Mouse (Mus musculus) liver, postnatal 0 days (tissue): ENCODE data around the gene Hist1h1b. TPM values are rescaled to one million over a fixed set of nuclear protein-coding genes. Genes with fewer than 3 reads are reported as not detected.
"Not testable (repeated sequence)": the region's sequence is repeated elsewhere in the genome, so short reads cannot be mapped to it uniquely, and the experiment has no call there.

Experiments used
- ATAC-seq: fragments of 200-750 bp; cut with Nextera tagmentation; 2 replicates; pipeline ENCODE4 v1.8.0; 2017; ENCODE audit warnings: mild to moderate bottlenecking, moderate library complexity
- DNase-seq: peaks from one replicate; pipeline ENCODE4 v3.0.0-alpha.2; 2016
- H3K27ac ChIP-seq: fragments of 300-500 bp; sonication (generic); 2 replicates; pipeline ENCODE4 v1.5.1; 2014; ENCODE audit warnings: antibody characterized with exemption, moderate library complexity, mild to moderate bottlenecking, low read depth
- H3K27me3 ChIP-seq: fragments of 300-500 bp; sonication (generic); 2 replicates; pipeline ENCODE4 v1.6.1; 2014; ENCODE audit warnings: low read length, control low read depth, mixed read lengths; ENCODE audit not compliant: insufficient read depth
- H3K36me3 ChIP-seq: fragments of 300-500 bp; sonication (generic); replicated peaks from 2 replicates; pipeline ENCODE4 v1.6.1; 2014; ENCODE audit warnings: mild to moderate bottlenecking, control low read depth, low read length, moderate library complexity, mixed read lengths; ENCODE audit not compliant: insufficient read depth
- H3K4me1 ChIP-seq: fragments of 300-500 bp; sonication (generic); 2 replicates; pipeline ENCODE4 v1.6.1; 2014; ENCODE audit warnings: antibody characterized with exemption, mild to moderate bottlenecking, control low read depth; ENCODE audit not compliant: insufficient read depth
- H3K4me2 ChIP-seq: fragments of 300-500 bp; sonication (generic); 2 replicates; pipeline ENCODE4 v1.6.1; 2014; ENCODE audit warnings: low read depth, mild to moderate bottlenecking, low read length, moderate library complexity, mixed read lengths
- H3K4me3 ChIP-seq: fragments of 300-500 bp; sonication (generic); 2 replicates; pipeline ENCODE4 v1.5.1; 2014; ENCODE audit warnings: low read depth, low read length
- H3K9ac ChIP-seq: fragments of 300-500 bp; sonication (generic); replicated peaks from 2 replicates; pipeline ENCODE4 v1.6.1; 2014; ENCODE audit warnings: mild to moderate bottlenecking, moderate library complexity
- H3K9me3 ChIP-seq: fragments of 300-500 bp; sonication (generic); 2 replicates; pipeline ENCODE4 v1.6.1; 2016; ENCODE audit warnings: mild to moderate bottlenecking, control low read depth, low read length, mixed read lengths
- CTCF ChIP-seq: sonication (generic); IDR thresholded peaks from 2 replicates; pipeline ENCODE4 v1.5.1; 2016; ENCODE audit warnings: antibody characterized with exemption, low read depth
- EP300 ChIP-seq: IDR thresholded peaks from 2 replicates; pipeline ENCODE4 v1.6.1; 2016; ENCODE audit warnings: antibody characterized with exemption, low read depth, mild to moderate bottlenecking
- WGBS: fragments of 180-500 bp; shearing (Covaris S2); extraction: QIAGEN DNeasy Blood & Tissue Kit; methylation state at CpG from one replicate; pipeline ENCODE4 v1.1.7; 2014; ENCODE audit not compliant: insufficient replicate concordance; 5-methylcytosine and 5-hydroxymethylcytosine counted together
- polyA plus RNA-seq: library from polyadenylated mRNA; unstranded; fragments of >200 nt; fragmentation: Nextera tagmentation; extraction: Ambion mirVana; gene quantifications from 2 replicates; pipeline ENCODE4 v1.2.1, GENCODE M21; 2015

The Hist1h1b gene
- polyA plus RNA-seq, 1 experiment from 2014 or later: 27.9 TPM

DNA sequence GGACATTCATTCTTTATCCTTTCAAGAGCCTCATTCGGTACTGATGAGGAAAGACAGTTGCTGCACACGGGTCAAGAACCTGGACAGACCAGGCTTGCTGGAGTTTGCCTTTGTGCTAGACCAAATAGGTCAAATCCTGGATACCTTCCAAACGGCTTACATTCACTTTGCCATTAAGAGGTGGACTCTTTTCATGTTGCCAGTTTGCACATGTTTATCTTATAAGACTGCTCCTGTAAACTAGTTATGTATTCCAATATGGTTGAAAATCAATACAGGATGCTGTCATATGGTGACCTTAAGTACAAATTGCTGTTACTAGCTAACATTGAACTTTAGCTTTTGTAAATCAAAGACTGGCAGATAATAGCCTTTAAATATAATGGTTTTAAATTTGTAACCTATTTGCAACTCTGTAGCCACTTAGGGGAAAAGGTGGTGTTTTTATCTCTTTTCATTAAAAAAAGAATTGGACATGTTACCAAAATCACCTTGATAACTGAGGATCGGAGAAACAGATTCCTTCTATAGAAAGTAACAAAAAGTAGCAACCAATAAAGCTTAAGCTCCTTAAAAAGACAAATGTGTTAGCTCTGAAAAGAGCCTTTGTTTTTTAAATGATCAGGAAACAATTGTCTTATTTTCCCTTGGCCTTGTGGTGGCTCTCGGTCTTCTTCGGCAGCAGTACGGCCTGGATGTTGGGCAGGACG, 5.9 kb upstream of the Hist1h1b start:
- no peaks in the 10 kb centered on the region for H3K27me3 ChIP-seq
- H3K27ac ChIP-seq: peak overlapping the region; percentile 91
- ATAC-seq (no peak), DNase-seq (no peak)
- H3K9me3 ChIP-seq: no peaks in the 10 kb centered on the region
- 6% methylated on average over 8 of the region's 8 CpGs for WGBS
- peaks cover 23% of the 10 kb centered on the region for H3K4me1 ChIP-seq
- peak overlapping the region; percentile 70 for H3K9ac ChIP-seq
- H3K4me3 ChIP-seq: peak overlapping the region; percentile 45
- peak overlapping the region; percentile 64 for H3K4me2 ChIP-seq
- H3K36me3 ChIP-seq: no peaks in the 10 kb centered on the region
- TF ChIP-seq EP300: no peak
- TF ChIP-seq CTCF: peak; percentile 15; the same call in 1 of the 2 replicates

DNA sequence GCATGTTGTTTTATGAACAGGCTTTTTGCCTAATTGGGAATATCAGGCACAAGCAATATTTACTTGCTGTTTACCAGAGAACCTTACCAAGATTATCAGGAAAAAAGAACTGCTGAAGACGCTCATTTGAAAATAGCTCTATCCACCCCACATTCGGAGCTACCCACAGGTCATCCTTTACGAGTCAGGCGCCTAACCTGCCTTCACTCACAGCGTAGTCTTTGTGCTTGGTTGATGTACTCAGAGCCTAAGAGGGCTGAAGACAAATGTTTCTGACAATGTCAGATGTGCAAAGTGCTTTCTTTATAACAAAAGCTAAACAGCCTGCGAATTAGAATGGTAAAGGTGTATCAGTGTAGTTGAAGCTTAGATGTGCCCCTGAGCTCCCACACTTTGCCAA, 3.9 kb upstream of the Hist1h1b start:
- TF ChIP-seq EP300 (no peak), CTCF (no peak)
- H3K4me3 ChIP-seq: no peak overlapping the region
- H3K4me1 ChIP-seq: peaks cover 19% of the 10 kb centered on the region

DNA sequence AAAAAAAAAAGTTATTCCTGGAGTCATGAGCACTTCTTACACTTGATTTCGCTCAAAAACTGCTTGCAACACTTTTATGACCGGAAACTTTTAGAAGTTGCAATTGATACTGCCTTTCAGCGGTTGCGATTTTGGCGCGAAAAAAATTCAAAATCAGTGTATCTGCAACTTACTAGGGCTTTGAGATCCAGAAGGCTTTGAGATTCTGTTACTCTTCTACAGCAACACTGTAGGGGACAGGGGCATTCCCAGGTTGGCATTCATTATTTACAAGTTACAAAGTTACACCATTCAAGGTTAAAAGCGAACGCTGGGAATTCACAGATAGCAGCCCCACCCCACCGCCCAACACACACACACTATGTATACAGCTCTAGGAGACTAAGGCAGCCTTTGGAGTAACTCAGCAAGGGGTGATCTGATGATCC, 3.3 kb upstream of the Hist1h1b start:
- 3% methylated on average over 9 of the region's 9 CpGs for WGBS
- H3K4me3 ChIP-seq: peak overlapping the region; percentile 36
- no peaks in the 10 kb centered on the region for H3K36me3 ChIP-seq
- H3K27me3 ChIP-seq: no peaks in the 10 kb centered on the region
- H3K4me2 ChIP-seq: peak overlapping the region; percentile 71
- peak overlapping the region; percentile 74 for H3K9ac ChIP-seq
- no peak for ATAC-seq
- H3K9me3 ChIP-seq: no peaks in the 10 kb centered on the region
- no peak for TF ChIP-seq CTCF
- TF ChIP-seq EP300: no peak
- peaks cover 19% of the 10 kb centered on the region for H3K4me1 ChIP-seq
- H3K27ac ChIP-seq: peak overlapping the region; percentile 95
- peak; percentile 58 for DNase-seq

More for the DNA sequence above, 3.9 kb upstream of the Hist1h1b start:
- WGBS: 57% methylated on average over 6 of the region's 6 CpGs
- no peak for ATAC-seq
- peak overlapping the region; percentile 71 for H3K4me2 ChIP-seq
- no peak for DNase-seq
- H3K9ac ChIP-seq: peak overlapping the region; percentile 74
- H3K27me3 ChIP-seq: no peaks in the 10 kb centered on the region
- H3K27ac ChIP-seq: peak overlapping the region; percentile 95
- H3K9me3 ChIP-seq: no peaks in the 10 kb centered on the region
- no peaks in the 10 kb centered on the region for H3K36me3 ChIP-seq

DNA sequence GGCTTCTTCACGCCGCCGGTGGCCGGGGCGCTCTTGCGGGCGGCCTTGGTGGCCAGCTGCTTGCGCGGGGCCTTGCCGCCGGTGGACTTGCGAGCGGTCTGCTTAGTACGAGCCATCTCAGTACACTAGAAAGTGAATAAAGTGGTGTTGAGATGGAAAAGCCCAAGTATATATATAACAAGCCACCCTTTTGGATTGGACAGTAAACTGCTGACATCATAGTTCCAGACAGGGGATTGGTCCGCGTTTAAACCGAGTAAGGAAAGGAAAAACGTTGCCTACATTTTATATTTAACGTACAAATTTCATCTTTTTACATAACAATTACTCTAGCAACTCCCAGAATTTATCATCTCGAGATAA, 2.8 kb upstream of the Hist1h1b start, which contains the start of gene Hist1h3i:
TSS of gene Hist1h3i (minus strand) at position 116 of the 363 bp plus-strand sequence.
- peak; percentile 66; the same call in 1 of the 2 replicates for TF ChIP-seq EP300
- no peak for TF ChIP-seq CTCF
- H3K4me2 ChIP-seq: peak within 1 kb of the TSS; percentile 71
- under 1% methylated on average over 13 of the region's 20 CpGs for WGBS
- H3K27me3 ChIP-seq: no peaks in the 10 kb centered on the region
- DNase-seq (peak; percentile 54), ATAC-seq (peak; percentile 39)
- no peaks in the 10 kb centered on the region for H3K9me3 ChIP-seq
- H3K9ac ChIP-seq: peak within 1 kb of the TSS; percentile 74
- H3K4me3 ChIP-seq: peak within 1 kb of the TSS; percentile 36
- H3K36me3 ChIP-seq: no peaks in the 10 kb centered on the region
- H3K27ac ChIP-seq: peak within 1 kb of the TSS; percentile 95
- peaks cover 21% of the 10 kb centered on the region for H3K4me1 ChIP-seq

DNA sequence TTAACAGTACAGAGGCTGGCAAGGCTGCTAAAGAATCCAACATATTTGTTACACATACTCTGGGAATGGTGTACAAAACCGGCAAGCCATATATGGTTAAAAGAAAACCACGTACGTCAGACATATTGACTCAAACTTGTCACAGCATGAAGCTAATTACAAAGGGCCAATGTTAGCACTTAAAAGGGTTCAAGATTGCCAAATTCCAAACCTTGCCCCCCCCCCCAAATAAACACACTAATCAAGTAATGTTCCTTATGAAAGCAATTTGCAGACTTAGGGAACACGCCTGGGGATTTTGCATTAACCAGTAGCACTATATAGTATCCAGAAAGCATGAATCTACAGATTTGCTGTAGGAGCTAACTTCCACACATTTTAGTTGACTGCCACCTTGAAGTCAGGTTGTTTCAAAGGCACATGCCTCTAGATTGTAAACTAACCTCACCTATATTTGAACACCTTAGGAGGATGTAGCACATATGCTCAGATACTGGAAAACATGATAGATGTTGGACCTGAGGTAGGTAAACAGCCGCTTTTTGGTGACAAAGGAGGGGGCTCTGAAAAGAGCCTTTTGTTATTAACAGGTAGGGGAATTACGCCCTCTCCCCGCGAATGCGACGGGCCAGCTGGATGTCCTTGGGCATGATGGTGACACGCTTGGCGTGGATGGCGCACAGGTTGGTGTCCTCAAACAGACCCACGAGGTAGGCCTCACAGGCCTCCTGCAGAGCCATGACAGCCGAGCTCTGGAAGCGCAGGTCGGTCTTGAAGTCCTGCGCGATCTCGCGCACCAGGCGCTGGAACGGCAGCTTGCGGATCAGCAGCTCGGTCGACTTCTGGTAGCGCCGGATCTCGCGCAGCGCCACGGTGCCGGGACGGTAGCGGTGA, 2.2 kb upstream of the Hist1h1b start:
- peaks cover 22% of the 10 kb centered on the region for H3K4me1 ChIP-seq
- ATAC-seq: not testable (repeated sequence)

GRCm38 (mm10) chr13:21781639-21782038, 1.2 kb upstream of the Hist1h1b start:
- Histone ChIP-seq H3K4me3 (peak overlapping the region; percentile 13; the same call in 1 of the 2 replicates), H3K4me1 (peaks cover 22% of the 10 kb centered on the region), H3K27ac (peak overlapping the region; percentile 95), H3K27me3 (no peaks in the 10 kb centered on the region), H3K4me2 (peak overlapping the region; percentile 80; the same call in 1 of the 2 replicates), H3K9ac (no peak overlapping the region), H3K9me3 (no peaks in the 10 kb centered on the region), H3K36me3 (no peaks in the 10 kb centered on the region)
- DNase-seq (no peak), ATAC-seq (no peak)
- 76% methylated on average over 1 of the region's 1 CpGs for WGBS
- TF ChIP-seq CTCF (no peak), EP300 (no peak)

More for the DNA sequence above, 2.2 kb upstream of the Hist1h1b start:
- Histone ChIP-seq H3K27ac (peak overlapping the region; percentile 95), H3K9ac (peak overlapping the region; percentile 74), H3K4me2 (peak overlapping the region; percentile 71), H3K4me3 (peak overlapping the region; percentile 36)
- not testable (repeated sequence) for H3K27me3 ChIP-seq, H3K9me3 ChIP-seq, H3K36me3 ChIP-seq
- WGBS: under 1% methylated on average over 17 of the region's 35 CpGs
- DNase-seq: peak; percentile 45
- TF ChIP-seq EP300: 0 out of 2 replicates have a peak, but pooled peaks have one; percentile 25
